Mouse (Mus musculus): Measurements from ENCODE around the gene Dppa2.

- TF ChIP-seq CTCF (IDR thresholded peaks at IDR 0.05; ENCODE audit: control insufficient read depth, insufficient read depth, insufficient read length) (no peak), CEBPB (IDR thresholded peaks at IDR 0.05; ENCODE audit: low read depth) (no peak), MAX (IDR thresholded peaks at IDR 0.05) (no peak), USF1 (IDR thresholded peaks at IDR 0.05; ENCODE audit: low read depth) (no peak), MYOD1 (IDR thresholded peaks at IDR 0.05; ENCODE audit: control insufficient read depth, insufficient read length, low read depth) (no peak)
Observed at GRCm38 (mm10) chr16:48309912-48310630, 6.4 kb downstream of the Dppa2 start.

All from C2C12 (cell line).